Mouse (Mus musculus) lung, postnatal 10 days (tissue): ENCODE results near the gene Mitf.

ENCODE experiments used
- DNase-seq: peaks from one replicate; pipeline ENCODE4 v3.0.0; 2021

Mitf gene

DNA sequence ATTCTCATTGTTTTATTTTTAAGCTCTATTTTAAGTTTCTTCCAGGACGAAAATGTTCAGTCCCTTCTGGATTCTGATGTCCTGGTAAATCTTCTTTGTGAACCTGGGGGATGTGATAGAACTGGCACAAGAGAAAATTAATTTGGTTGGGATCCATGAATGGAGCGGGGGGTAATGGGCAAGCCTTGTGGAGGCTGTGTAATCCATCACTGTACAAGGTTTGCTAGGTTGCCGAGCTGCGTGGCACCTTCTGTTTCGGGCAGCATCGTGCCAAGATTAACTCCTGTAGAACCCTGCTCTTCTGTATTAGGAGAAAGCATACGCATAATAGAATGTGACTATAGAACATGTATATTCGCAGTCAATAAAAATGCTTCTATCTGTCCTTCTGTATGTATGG lies 76.1 kb downstream of the Mitf start:
- no peak for DNase-seq

DNA sequence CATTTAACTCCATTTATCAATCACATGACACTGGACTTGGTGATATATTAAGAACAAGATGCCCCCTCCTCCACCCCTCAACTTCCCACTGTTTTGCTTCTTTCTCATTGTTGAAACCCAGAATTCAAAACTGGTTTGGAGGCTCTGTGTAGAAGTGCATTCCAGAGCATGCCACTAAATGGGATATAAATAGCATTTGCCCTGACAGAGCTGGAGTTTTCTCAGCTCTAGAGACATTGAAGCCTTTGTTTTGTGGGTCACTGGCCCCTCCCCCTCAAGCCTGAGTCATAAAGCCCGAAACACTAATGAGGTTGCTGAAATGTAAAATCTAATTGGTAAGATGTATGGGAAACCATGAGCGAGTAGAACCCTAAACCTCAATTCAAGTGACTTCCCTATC lies 76.6 kb downstream of the Mitf start:
- peak; percentile 31 for DNase-seq

DNA sequence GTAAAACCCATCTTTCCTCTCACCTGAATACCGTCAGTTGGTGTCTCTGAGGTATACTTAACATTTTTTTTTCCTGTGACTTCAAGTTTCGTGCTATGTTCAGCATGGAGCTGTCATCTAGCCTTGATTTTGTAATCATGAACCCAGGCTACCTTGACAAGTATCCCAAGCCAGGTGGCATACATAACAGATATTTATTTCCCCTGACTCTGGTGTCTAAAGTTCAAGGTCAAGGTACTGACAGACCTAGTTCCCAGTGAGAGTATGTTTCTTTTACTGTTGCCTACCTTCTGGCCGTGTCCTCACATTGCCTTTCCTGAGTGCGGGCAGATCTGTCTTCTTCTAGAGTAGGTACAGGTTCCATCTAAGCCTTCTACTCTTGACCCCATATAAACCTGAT lies 78.1 kb downstream of the Mitf start:
- no peak for DNase-seq

DNA sequence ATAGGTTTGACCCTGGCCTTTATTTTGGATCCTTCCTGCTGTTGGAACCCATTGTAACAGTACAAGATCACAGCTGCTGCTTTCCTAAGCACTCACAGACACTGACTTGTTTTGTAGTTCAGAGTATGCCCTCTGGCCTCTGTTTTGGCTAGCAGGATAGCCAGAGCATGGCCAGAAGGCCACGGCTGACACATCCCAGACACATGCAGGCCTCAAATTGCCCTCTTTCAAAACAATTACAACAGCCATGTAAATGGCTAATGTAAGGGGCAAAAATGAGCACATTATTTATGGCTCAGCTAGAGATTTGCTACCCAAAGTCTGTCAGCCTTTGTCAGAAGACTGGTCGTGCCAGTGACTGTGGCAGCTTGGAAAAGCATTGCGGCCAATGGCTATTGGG lies 78.8 kb downstream of the Mitf start:
- DNase-seq: no peak

DNA sequence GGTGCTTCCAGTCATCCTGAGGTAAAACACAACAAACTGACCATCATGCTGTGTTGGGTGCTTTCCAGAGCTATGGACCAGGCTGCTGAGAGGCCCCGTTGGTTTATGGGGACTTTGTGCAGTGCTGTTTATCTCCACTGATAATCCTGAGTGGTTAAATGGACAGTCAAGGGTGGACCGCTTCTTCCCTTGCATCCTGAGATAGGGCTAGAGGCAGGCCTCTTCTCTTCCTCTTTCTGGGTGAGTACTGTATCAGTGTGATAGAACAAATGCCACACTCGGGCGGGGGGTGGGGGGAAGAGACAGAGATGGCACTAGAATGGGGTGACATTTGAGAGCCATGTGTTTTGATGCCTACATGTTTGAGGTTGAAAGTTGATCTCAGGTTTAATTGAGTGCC lies 81.0 kb downstream of the Mitf start:
- no peak for DNase-seq

DNA sequence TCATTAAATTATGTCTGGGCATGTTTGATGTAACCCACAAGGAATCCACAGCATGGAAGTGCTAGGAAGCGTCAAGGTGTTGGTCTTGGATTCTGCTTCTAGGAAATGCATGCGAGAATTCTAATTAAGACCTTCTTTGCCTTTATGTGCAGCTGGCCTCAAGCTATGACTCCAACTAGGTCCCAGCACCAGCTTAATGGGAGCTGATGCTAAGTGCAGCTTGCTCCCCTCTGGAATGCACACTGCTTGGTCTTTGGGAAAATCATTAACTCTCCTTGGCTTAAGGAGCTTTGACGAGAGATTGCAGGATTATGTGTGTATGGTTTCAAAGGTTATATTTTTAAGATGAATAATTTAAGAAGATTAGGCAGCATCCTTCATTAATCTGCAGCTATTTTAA lies 81.7 kb downstream of the Mitf start:
- DNase-seq: no peak

DNA sequence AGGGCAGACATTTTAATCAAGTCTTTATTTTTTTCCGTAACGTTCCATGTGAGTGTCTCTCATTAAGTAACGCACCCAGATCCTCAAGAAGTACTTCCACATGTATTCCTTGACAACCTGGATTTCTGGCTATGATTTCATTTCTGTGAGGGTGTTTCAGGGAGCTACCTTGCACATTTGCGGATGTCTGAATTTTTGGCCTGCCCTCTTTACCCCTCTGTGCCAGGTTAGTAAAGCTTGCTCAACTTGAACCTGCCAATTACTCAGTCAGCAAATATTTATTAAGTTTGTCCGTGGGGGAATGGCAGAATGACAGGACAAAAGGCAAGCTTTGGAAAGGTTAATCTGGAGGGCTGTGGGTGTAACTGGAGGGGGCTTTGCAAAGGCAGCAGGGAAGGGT lies 86.7 kb downstream of the Mitf start:
- DNase-seq: no peak

DNA sequence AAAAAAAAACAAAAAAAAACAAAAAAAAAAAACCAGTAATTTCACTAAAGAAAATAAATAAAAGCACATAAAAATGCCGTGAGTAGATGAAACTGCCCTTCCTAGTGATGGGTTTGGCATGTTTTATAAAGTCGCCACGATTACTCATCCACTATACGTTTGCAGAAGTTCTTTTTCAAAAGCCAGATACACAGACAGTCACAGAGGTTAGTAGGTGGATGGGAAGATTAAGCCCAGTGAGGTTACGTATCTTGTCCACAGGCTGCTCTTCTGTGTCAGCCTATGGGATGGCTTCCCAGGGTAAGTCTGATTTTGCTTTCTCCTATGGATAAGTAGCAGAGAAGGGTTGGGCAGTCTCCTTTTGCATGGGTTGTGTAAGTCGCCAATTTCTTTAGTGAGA lies 90.3 kb downstream of the Mitf start:
- no peak for DNase-seq

DNA sequence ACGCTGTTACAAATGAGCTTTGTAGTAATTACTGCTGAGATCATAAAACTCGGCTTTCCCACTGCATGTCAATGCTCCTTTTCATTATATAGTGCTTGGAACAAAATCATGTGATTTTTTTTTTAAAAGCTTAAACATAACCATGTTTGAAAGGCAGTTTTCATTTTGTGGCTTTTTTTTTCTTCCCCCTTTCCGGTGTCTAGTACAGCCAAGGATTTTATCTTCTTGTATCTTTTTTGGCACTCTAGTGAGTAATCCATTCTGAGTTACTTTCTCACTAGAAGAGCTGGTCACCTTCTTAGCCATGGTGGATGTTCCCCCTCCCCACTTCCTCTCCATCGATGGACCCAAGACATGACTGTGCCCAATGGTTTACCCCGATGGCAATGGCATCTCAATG lies 91.2 kb downstream of the Mitf start:
- no peak for DNase-seq

DNA sequence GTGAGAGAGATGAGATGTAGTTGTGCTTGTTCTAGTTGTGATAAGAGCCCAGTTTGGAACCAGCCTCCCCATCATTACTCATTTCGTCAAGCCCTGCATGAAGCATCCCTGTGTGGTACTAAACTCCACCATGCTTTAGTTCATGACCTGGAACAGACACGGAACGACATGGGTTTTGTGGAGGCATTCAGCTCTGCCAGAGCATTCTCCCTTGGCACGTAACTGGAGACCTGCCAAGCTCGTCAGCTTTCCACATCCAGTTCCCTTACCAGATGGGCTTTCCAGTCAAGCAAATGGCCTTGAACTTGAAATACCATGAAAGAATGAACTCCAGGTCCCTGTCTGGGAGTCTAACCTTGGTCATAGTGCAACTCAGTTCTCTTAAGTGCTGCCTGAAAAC lies 94.7 kb downstream of the Mitf start:
- DNase-seq: no peak

DNA sequence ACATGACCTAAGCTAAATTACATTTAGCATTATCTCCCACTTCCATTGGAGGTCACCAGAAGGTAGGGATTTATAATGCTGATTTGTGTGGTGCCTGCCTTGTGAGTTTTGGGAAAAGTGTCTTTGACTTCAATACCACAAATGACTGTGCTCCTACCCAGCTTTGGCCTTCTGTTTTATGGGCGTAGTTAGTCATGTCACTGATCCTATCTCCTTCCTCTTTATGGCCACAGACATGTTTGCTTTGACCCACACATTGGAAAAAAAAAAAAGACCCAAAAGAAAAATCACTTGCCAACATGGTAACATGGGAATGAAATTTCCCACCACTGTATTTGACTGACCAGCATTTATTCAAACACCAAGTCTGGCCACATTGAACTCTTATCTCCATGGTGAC lies 95.4 kb downstream of the Mitf start:
- no peak for DNase-seq

DNA sequence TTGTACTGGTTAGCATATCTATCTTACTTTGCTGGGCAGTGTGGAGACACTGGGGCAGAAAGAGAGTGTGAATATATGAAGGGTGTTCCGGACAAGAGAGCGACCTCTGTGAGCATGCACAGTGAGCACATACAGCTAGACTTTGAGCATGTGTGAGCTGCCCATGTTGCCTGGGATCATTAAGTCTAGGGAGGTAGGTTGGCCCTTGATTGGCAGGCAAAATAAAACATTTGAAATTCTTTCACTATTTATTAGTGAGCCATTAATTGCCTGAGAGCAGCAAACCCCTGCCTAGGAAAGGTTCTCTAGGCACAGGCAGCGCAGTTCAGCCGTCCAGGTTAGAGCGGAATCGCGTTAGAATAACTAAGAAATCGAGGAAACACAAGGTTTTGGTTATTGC lies 107.9 kb downstream of the Mitf start:
- DNase-seq: no peak

DNA sequence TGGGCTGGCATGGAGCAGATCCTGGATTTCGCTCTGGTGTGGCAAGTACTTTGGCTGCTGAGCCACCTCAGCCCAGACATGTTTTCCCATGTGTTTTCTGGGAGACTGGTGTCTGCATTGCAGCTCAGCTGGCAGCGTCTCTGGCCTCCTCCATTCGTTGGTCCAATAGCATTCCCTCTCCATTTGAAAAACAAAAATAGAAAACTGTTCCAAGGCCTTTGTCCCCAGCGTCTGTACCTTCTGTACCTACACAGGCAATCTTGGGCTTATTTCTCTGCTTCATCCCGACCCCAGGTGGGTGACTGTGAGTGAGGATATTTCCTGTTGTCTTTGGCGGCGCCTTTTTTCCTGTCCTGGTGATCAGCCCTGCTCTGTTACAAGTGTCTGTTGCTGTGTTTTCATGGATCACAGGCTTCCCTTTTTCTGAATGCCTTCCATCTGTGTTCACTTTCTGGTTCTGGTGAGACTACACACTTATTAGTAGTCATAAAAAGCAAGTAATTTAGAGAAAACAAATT lies 109.6 kb downstream of the Mitf start:
- DNase-seq: no peak

DNA sequence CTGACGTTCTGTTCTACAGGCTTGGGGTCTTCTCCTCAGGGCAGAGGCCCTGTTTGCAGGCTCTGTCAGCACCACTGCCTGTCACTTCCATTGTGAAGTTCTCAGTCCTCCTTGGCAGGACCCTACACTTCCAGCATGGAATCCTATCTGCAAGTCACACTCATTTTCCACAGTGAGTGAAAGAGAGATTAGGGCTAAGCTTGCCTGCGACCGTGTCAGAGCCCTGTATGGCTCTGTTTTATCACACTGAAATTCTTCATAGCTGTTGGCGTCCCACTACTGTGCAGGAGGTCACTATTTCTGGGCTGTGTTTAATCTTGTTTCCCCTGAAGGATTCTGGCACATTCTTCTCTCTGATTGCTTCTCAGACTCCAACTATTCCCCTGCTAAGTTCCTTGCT lies 111.2 kb downstream of the Mitf start:
- DNase-seq: no peak

DNA sequence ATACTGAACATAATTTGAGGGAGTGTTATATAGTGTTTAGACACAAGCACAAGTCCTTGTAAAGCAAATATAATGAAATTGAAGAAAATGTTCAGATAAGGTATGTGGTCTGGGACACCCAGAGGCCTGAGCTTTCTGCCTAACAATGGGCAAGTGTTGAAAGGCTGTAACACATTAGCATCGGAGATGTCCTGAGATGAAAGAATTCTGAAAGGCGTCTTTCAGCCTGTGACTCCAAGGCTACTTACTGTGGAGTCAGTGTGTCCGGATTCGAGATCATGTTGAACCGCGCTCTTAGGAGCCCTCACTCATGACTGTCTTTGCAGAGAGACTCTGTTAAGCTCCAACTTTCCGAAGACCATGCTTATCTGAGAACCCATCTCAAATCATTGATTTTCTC lies 111.6 kb downstream of the Mitf start:
- DNase-seq: no peak

DNA sequence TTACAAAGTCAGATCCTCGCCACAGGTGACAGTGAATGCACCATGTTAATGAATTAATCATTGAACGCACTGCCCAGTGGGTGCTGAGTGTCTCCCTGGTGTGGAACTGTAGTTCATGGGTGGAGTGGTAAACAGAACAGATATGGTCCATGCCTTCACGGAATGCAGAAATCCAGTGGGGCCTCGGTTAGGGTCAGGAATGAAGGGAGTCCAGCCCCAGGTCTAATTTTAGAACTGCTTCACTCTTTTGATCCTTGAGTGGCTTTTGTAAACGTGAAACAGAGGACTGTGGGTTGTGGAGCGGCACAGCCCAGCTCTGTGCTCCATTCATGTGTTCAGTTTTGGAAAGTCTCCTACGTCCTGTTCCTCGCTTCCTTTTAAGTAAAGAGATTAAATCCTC lies 112.4 kb downstream of the Mitf start:
- DNase-seq: no peak

DNA sequence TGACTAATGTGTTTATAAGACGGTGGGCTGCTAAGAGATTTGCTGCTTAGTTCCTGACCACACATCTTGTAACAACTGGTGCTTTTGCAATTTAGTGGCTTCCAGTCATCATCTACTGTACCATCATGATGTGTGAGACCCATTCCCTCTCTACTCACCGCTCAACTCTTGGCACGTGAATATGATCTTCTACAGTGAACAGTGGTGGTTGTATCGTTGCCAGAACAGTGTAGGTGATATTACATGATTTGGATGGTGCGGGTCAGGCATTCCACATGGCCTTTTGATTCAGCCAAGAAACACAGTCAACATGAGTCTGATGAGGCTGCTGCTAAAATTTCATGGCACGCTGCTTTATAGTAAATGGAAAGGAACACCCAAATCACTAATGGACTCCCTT lies 114.7 kb downstream of the Mitf start:
- no peak for DNase-seq

DNA sequence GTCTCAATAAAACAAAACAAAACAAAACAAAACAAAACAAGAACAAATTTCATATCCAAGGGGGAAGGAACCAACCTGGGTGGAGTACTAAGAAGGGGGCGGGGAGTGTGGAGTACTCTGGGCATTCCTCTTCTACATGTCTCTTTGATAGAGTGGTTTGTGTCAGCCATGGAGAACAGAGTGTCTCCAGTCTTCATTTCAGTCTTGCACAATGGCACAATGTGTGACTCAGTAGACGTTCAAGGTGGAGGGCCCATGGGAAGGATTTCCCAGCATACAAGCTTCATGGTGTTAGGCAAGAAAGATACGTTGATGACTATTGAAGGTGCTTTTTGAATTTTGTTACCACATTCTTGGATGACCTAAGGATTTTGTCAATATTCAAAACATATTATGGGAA lies 117.4 kb downstream of the Mitf start:
- DNase-seq: no peak

DNA sequence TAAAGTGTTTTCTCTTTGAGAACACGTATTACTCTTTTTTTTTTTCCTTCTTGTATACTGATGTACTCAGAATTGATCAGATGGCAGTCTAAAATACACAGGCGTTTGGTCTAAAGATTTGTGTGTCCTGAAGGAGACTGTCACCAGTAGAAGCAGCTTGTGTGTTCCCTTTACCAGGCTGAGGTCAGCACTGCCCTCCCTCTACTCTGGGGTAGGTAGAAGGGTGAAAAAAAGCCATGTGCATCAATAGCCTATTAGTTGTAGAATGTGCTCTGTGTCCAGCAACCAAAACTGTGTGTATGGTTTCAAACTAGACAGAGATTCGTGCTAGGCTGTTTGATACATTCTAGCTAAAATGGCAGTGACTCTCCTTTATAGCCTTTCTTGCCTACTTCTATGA lies 122.2 kb downstream of the Mitf start:
- DNase-seq: no peak

DNA sequence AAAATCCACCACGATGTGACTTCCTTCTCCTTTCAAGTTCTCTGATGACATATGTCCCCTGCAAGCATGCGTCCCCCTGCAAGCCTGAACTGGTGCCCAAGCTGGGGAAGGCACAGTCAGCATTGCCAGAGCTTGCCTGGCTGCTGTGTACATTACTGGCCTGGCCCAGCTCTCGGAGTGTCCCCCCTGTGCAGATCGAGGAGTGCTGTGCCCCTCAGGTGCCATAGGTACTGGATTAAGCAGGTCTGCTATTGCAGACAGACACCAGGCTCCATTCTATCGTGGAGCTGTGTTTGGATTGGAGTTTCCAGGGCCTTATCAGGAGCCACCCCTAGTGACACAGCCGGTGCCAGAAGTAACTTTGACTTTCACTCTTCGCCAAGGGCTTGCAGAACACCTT lies 122.6 kb downstream of the Mitf start:
- peak; percentile 16 for DNase-seq

DNA sequence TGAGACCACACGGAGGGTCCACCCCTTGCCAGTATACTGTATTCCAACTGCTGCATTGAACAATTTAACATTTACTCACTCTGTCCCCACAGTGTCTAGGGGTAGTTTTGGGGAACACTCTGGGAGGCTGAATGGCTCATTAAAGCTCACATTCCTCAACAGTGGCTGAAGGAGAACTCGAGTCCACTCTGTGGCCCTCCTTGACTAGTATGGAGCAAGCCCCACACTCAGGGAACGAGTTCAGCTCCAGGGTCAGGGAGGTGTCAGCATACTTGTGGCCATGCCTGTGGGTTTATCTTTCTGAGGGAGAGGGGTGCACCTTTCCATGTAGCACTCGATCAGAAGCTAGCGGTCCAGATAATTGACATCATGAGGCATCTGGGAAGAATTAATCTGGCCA lies 130.3 kb downstream of the Mitf start:
- peak; percentile 18 for DNase-seq

DNA sequence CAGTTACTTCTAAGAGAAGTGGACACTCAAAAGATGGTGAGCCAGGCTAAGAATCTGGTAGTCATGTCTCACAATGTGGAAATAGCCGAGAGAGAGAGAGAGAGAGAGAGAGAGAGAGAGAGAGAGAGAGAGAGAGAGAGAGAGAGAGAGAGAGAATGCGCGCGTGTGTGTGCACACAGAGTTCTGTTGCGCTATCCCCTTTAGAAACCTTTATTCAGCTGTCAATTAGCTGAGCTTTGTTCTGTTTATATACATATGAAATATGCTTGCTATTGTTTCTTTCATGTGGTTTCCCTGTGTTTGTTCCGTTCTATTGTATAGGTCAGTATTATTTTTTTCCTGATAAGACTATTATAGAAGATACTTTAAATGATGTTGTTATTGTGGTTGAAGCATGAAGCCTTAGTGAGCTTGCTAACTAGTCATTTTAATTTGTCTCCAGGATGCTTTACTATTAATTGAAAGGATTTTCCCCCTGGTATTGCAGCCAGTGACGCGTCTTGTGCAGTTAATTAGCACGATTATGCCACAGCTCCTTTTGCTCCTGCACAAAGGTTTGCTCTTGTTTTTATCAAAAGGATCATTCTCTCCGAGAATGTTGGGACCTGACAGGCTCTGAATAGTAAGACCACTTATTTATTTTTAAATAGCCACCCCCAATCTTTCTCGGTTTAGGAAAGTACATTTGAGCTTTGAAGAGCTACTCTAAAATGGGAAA lies 131.2 kb downstream of the Mitf start:
- DNase-seq: no peak

DNA sequence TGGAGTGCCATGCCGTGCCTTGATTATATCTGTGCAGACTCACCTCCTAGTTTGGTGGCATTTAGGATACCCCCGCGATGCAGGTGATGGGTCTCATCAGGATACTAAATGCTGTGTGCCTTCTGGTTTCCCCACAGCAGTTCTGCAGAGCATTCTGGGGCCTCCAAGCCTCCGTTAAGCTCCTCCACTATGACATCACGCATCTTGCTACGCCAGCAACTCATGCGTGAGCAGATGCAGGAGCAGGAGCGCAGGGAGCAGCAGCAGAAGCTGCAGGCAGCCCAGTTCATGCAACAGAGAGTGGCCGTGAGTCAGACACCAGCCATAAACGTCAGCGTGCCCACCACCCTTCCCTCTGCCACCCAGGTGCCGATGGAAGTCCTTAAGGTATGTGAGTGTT lies 134.1 kb downstream of the Mitf start:
- DNase-seq: no peak

DNA sequence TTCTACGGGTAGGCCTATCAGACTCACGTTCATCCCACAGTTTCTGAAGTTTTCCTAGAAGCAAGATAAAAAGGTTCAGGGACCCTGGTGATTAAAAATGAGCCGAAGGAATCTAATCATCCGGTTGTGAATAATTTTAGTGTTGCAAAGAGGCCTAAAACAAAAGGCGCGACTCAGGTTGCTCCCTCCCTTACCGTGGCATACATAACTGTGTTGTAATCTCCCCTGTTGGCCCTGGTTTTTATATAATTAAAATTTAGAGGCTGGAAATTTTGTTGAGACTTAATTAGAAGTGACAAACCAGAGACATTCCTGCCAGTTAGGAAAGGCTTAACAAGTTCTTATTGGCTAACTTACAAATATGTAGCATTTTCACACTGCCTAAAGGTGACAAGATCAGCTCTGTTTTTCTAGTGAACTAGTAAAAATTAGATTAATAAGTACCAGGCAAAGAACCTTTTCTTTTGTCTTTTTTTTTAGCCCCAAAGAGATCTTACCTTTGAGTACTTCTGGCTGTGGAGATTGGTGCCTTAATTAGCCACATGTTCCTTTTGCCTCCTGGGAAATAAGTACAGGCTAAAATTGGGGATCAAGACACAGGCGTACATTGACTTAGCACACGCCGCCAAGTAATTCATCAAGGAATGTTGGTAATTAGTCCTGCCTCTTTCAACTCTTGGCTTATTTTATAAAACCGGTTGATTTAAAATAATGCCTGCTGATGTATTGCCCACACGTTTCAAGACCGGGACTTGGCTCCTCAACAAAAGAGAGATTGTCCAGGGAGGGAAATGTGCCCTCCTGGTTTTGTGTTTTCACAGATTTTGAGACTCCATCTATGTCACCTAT lies 143.4 kb downstream of the Mitf start:
- no peak for DNase-seq

DNA sequence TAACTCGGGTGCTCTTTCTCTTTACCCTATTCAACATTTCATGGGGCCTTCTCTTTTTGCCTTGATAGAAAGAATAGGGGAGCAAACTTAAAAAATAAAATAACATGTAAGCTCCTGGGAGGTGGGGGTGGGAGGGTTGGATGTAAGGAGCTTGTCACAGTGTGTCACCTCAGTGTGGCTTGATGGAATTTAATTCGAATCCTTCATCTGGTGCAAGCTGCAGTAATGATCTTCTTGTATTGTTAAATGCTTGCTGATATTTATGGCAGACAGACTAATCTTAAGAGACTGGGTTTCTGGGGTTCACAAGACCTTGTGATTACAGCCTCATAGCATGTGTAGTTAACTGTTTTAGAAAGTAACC lies 144.0 kb downstream of the Mitf start:
- DNase-seq: no peak
